26 mouse cellular contexts compared by ENCODE assay signal in genomic region chr14:28714598-28714997, GRCm38 (mm10).
DNase-seq lines count a peak whose midpoint lies in the region; ATAC-seq and TF ChIP-seq lines count a peak whose summit lies in the region.
"Had no signal": no experiment of that assay in that cellular context is flagged by ENCODE, and none has a peak within 500 bp of the region (broad histone marks: within the 10 kb centered on the region; RNA-seq: fewer than 3 reads in every experiment).

No protein-coding gene starts in this region.

- H3K4me1 ChIP-seq in kidney, postnatal 0 days (replicated peaks; ENCODE audit: insufficient read depth, low read length), result no peaks in the 10 kb centered on the region
- H3K4me1 ChIP-seq in limb, embryonic 10.5 days, result peaks cover 5% of the 10 kb centered on the region
- H3K4me1 ChIP-seq in limb, embryonic 12.5 days (replicated peaks), result peaks cover 6% of the 10 kb centered on the region
- H3K4me1 ChIP-seq in limb, embryonic 15.5 days, result 0 out of 2 replicates have a peak, but pooled peaks cover 4% of the 10 kb centered on the region
- no peaks in the 10 kb centered on the region for H3K4me1 ChIP-seq in cerebellum, adult 2 months (ENCODE audit: control insufficient read depth, insufficient read depth, low read length)
- H3K4me1 ChIP-seq: embryonic facial prominence, embryonic 15.5 days; heart, embryonic 10.5 days; heart, embryonic 13.5 days had no signal

- no peak overlapping the region for H3K4me3 ChIP-seq in kidney, postnatal 0 days (replicated peaks; ENCODE audit: low read depth, low read length)
- H3K4me3 ChIP-seq in limb, embryonic 10.5 days, result no peak overlapping the region
- H3K4me3 ChIP-seq in limb, embryonic 12.5 days (replicated peaks), result no peak overlapping the region
- H3K4me3 ChIP-seq in limb, embryonic 15.5 days, result no peak overlapping the region
- no peak overlapping the region for H3K4me3 ChIP-seq in cerebellum, adult 2 months (replicated peaks; ENCODE audit: insufficient read depth, low read depth, low read length)
- H3K4me3 ChIP-seq: embryonic facial prominence, embryonic 12.5 days; embryonic facial prominence, embryonic 15.5 days; gastrocnemius, adult 2 months; heart, adult 2 months; heart, embryonic 10.5 days; heart, embryonic 13.5 days had no signal

- H3K4me2 ChIP-seq in kidney, postnatal 0 days (ENCODE audit: low read length), result no peak overlapping the region
- no peak overlapping the region for H3K4me2 ChIP-seq in limb, embryonic 12.5 days
- H3K4me2 ChIP-seq in limb, embryonic 15.5 days, result no peak overlapping the region
- H3K4me2 ChIP-seq: embryonic facial prominence, embryonic 12.5 days; embryonic facial prominence, embryonic 15.5 days; heart, embryonic 13.5 days; hindbrain, embryonic 14.5 days had no signal

- no peak for TF ChIP-seq CTCF in kidney, postnatal 0 days (IDR thresholded peaks at IDR 0.05; ENCODE audit: low read depth)
- no peak for TF ChIP-seq CTCF in cerebellum, adult 2 months (IDR thresholded peaks at IDR 0.05; ENCODE audit: borderline replicate concordance, insufficient read depth, low read depth, low read length)

- no peak for TF ChIP-seq POLR2A in cerebellum, adult 2 months (IDR thresholded peaks at IDR 0.05; ENCODE audit: borderline replicate concordance, insufficient read depth, low read length)

- H3K9me3 ChIP-seq in kidney, postnatal 0 days (replicated peaks; ENCODE audit: low read length), result no peaks in the 10 kb centered on the region
- H3K9me3 ChIP-seq in limb, embryonic 10.5 days (replicated peaks), result no peaks in the 10 kb centered on the region
- no peaks in the 10 kb centered on the region for H3K9me3 ChIP-seq in limb, embryonic 12.5 days
- H3K9me3 ChIP-seq in limb, embryonic 15.5 days, result no peaks in the 10 kb centered on the region
- H3K9me3 ChIP-seq: embryonic facial prominence, embryonic 12.5 days; embryonic facial prominence, embryonic 15.5 days; heart, embryonic 10.5 days; heart, embryonic 13.5 days had no signal

- 46% methylated on average over 10 of the region's 10 CpGs for WGBS in kidney, postnatal 0 days
- WGBS in limb, embryonic 10.5 days, result 75% methylated on average over 10 of the region's 10 CpGs
- WGBS in limb, embryonic 12.5 days, result 54% methylated on average over 10 of the region's 10 CpGs
- 33% methylated on average over 10 of the region's 10 CpGs for WGBS in limb, embryonic 15.5 days
- 63% methylated on average over 10 of the region's 10 CpGs for WGBS in cerebellum, adult 2 months

- no peak overlapping the region for H3K27ac ChIP-seq in kidney, postnatal 0 days
- H3K27ac ChIP-seq in limb, embryonic 10.5 days, result 0 out of 2 replicates have a peak overlapping the region, but pooled peaks have one; percentile 5
- 0 out of 2 replicates have a peak overlapping the region, but pooled peaks have one; percentile 19 for H3K27ac ChIP-seq in limb, embryonic 12.5 days
- H3K27ac ChIP-seq in limb, embryonic 15.5 days, result no peak overlapping the region
- H3K27ac ChIP-seq in cerebellum, adult 2 months (ENCODE audit: insufficient read depth, low read length), result no peak overlapping the region
- H3K27ac ChIP-seq: embryonic facial prominence, embryonic 12.5 days; embryonic facial prominence, embryonic 15.5 days; gastrocnemius, adult 2 months; heart, adult 2 months; heart, embryonic 10.5 days; heart, embryonic 13.5 days; hindbrain, embryonic 14.5 days; hindbrain, postnatal 0 days had no signal

- 0 out of 2 replicates have a peak overlapping the region, but pooled peaks have one; percentile 4 for H3K9ac ChIP-seq in kidney, postnatal 0 days (ENCODE audit: low read depth, low read length)
- H3K9ac ChIP-seq in limb, embryonic 12.5 days (replicated peaks), result no peak overlapping the region
- no peak overlapping the region for H3K9ac ChIP-seq in limb, embryonic 15.5 days
- H3K9ac ChIP-seq: embryonic facial prominence, embryonic 12.5 days; embryonic facial prominence, embryonic 15.5 days; forebrain, postnatal 0 days; heart, embryonic 13.5 days; hindbrain, embryonic 14.5 days had no signal

- H3K27me3 ChIP-seq in kidney, postnatal 0 days (ENCODE audit: insufficient read depth, low read length), result no peaks in the 10 kb centered on the region
- no peaks in the 10 kb centered on the region for H3K27me3 ChIP-seq in limb, embryonic 10.5 days (ENCODE audit: low read depth, poor library complexity, severe bottlenecking)
- H3K27me3 ChIP-seq in limb, embryonic 12.5 days, result no peaks in the 10 kb centered on the region
- no peaks in the 10 kb centered on the region for H3K27me3 ChIP-seq in limb, embryonic 15.5 days
- H3K27me3 ChIP-seq in cerebellum, adult 2 months (ENCODE audit: control insufficient read depth, insufficient read depth, low read length), result no peaks in the 10 kb centered on the region
- H3K27me3 ChIP-seq: embryonic facial prominence, embryonic 12.5 days; embryonic facial prominence, embryonic 15.5 days; heart, embryonic 13.5 days had no signal

- no peak for DNase-seq in kidney, postnatal 0 days (ENCODE audit: low spot score)
- DNase-seq in kidney, postnatal 10 days, result no peak
- DNase-seq in limb, embryonic 10.5 days (ENCODE audit: low spot score), result no peak
- DNase-seq in cerebellum, adult 2 months, result no peak
- no peak for DNase-seq in gastrocnemius, postnatal 25 days
- DNase-seq: adrenal gland, adult 2 months; adrenal gland, postnatal 14 days; cerebellum, adult 11-12 months; cerebellum, adult 9-10 months; forebrain, postnatal 0 days; gastrocnemius, adult 2 months; gastrocnemius, postnatal 36 days; heart, adult 2 months; heart, postnatal 14 days; heart, postnatal 4 days had no signal

- no peaks in the 10 kb centered on the region for H3K36me3 ChIP-seq in kidney, postnatal 0 days (ENCODE audit: insufficient read depth, low read length)
- H3K36me3 ChIP-seq in limb, embryonic 10.5 days, result no peaks in the 10 kb centered on the region
- H3K36me3 ChIP-seq in limb, embryonic 12.5 days, result no peaks in the 10 kb centered on the region
- H3K36me3 ChIP-seq in limb, embryonic 15.5 days, result no peaks in the 10 kb centered on the region
- H3K36me3 ChIP-seq: embryonic facial prominence, embryonic 12.5 days; embryonic facial prominence, embryonic 15.5 days; heart, embryonic 10.5 days; heart, embryonic 13.5 days had no signal

- ATAC-seq in kidney, postnatal 0 days (replicated peaks; ENCODE audit: low FRiP score, low read depth), result no peak
- ATAC-seq in limb, embryonic 12.5 days (ENCODE audit: insufficient number of reproducible peaks, insufficient read depth, low FRiP score, low TSS enrichment, low read depth), result peak; percentile 42; the same call in 1 of the 2 replicates
- ATAC-seq in limb, embryonic 15.5 days (ENCODE audit: insufficient number of reproducible peaks, low FRiP score, low TSS enrichment, low read depth), result peak; percentile 35; the same call in 1 of the 2 replicates
- ATAC-seq: CD4-positive, CD25-positive, alpha-beta regulatory T cell, adult 4 months; forebrain, embryonic 14.5 days; forebrain, postnatal 0 days; hindbrain, postnatal 0 days; inflammation-experienced regulatory T-cells, adult 6 months had no signal

Comparison
In these comparisons a context has a peak if more than half of its experiments do, and no peak if none do; other contexts are left out.
1. H3K27ac ChIP-seq: peak in limb, embryonic 10.5 days (single experiment) and limb, embryonic 12.5 days (single experiment); none in kidney, postnatal 0 days (single experiment), limb, embryonic 15.5 days (single experiment) and cerebellum, adult 2 months (single experiment).